Mouse (Mus musculus) cerebellum, adult 2 months (tissue): ENCODE measurements around the gene Gli1.

Experiments
- CTCF ChIP-seq: fragments of 200-500 bp; IDR thresholded peaks from 2 replicates; pipeline ENCODE4 v1.5.1; 2011; ENCODE audit warnings: low read depth, mild to moderate bottlenecking, control low read depth, low read length, moderate library complexity, borderline replicate concordance; ENCODE audit not compliant: insufficient read depth
- POLR2A ChIP-seq: fragments of 200-500 bp; IDR thresholded peaks from 2 replicates; pipeline ENCODE4 v1.6.1; 2011; ENCODE audit warnings: low read length, control low read depth, borderline replicate concordance; ENCODE audit not compliant: insufficient read depth

DNA sequence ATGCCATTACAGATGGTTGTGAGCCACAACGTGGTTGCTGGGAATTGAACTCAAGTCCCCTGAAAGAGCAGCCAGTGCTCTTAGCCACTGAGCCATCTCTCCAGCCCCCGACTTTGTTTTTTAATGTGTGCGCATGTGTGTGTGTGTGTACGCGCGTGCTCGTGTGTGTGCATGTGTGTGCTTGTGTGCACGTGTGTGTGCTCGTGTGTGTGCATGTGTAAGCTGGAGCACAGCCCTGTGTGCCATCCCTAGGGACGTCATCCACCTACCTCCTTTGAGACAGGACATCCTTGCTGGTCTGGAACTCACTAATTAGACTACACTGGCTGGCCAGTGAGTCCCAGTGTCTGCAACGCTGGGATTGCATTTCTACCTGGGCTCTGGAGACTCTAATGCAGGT lies 11.0 kb upstream of the Gli1 start:
- TF ChIP-seq CTCF, result no peak
- no peak for TF ChIP-seq POLR2A
